Comparison of ENCODE assay signal across 9 mouse cellular contexts in genomic region chr1:90838221-90838620, GRCm38 (mm10). TPM values are rescaled to one million over a fixed set of nuclear protein-coding genes. Genes with fewer than 3 reads are reported as not detected.
DNase-seq lines count a peak whose midpoint lies in the region; ATAC-seq lines count a peak whose summit lies in the region.
"Had no signal": no experiment of that assay in that cellular context is flagged by ENCODE, and none has a peak within 500 bp of the region (broad histone marks: within the 10 kb centered on the region; RNA-seq: fewer than 3 reads in every experiment).

No protein-coding gene starts in this region.

- no peaks in the 10 kb centered on the region for H3K9me3 ChIP-seq in midbrain, embryonic 14.5 days (ENCODE audit: control insufficient read depth, low read length)
- H3K9me3 ChIP-seq: megakaryocyte, embryonic 14.5 days had no signal

- ATAC-seq in midbrain, embryonic 14.5 days (ENCODE audit: low FRiP score, low TSS enrichment), result no peak

- no peak overlapping the region for H3K4me2 ChIP-seq in midbrain, embryonic 14.5 days (ENCODE audit: low read length)

- intact Hi-C loops in gastrocnemius, postnatal 36 days (cut with DNase I), result no loop called here

- no peak overlapping the region for H3K27ac ChIP-seq in midbrain, embryonic 14.5 days (replicated peaks; ENCODE audit: low read depth, low read length)

- DNase-seq in urinary bladder, postnatal 14 days (ENCODE audit: low spot score), result peak; percentile 23
- no peak for DNase-seq in urinary bladder, postnatal 4 days (ENCODE audit: low spot score in 2 of 2)
- DNase-seq in gastrocnemius, postnatal 36 days, result peak; percentile 35 to 56
- DNase-seq in layer of hippocampus, adult 18-20 months (ENCODE audit: low spot score in 2 of 2), result peak; percentile 70 to 81
- peak; percentile 65 for DNase-seq in lung, postnatal 10 days
- DNase-seq in cerebellum, postnatal 4 days (ENCODE audit: low spot score in 2 of 2), result no peak
- no peak for DNase-seq in cerebellum, adult 8-10 months
- DNase-seq in midbrain, embryonic 14.5 days, result no peak

- H3K4me3 ChIP-seq in midbrain, embryonic 14.5 days (replicated peaks; ENCODE audit: low read depth, low read length), result no peak overlapping the region
- H3K4me3 ChIP-seq: megakaryocyte, embryonic 14.5 days had no signal

- H3K36me3 ChIP-seq in midbrain, embryonic 14.5 days (ENCODE audit: control insufficient read depth, insufficient read depth, low read length), result no peaks in the 10 kb centered on the region

- H3K4me1 ChIP-seq in midbrain, embryonic 14.5 days (ENCODE audit: control insufficient read depth, insufficient read depth, low read length), result no peaks in the 10 kb centered on the region
- H3K4me1 ChIP-seq: megakaryocyte, embryonic 14.5 days had no signal

- WGBS in midbrain, embryonic 14.5 days, result 83% methylated on average over 12 of the region's 12 CpGs

- H3K9ac ChIP-seq in midbrain, embryonic 14.5 days (replicated peaks; ENCODE audit: low read length), result no peak overlapping the region

- no peaks in the 10 kb centered on the region for H3K27me3 ChIP-seq in midbrain, embryonic 14.5 days (ENCODE audit: control insufficient read depth, insufficient read depth, low read length)

RNA-seq across cellular contexts. Expression of gene Col6a3, which starts 5.5 kb away (rescaled TPM):
- 10 to 100 TPM; 63.2 to 73.4 TPM for total RNA-seq in gastrocnemius, postnatal 36 days (2021)
- 1 to 10 TPM; 3.4 to 4.3 TPM for total RNA-seq in layer of hippocampus, adult 18-20 months (2021)
- 0.72 and 6.9 TPM in 2 replicates for polyA plus RNA-seq in midbrain, embryonic 14.5 days (2014; fragmentation: Nextera tagmentation; extraction: Ambion mirVana)

Comparison
In these comparisons a context has a peak if more than half of its experiments do, and no peak if none do; other contexts are left out.
1. DNase-seq: peak in urinary bladder, postnatal 14 days (single experiment), gastrocnemius, postnatal 36 days (2 of 2), layer of hippocampus, adult 18-20 months (2 of 2) and lung, postnatal 10 days (single experiment); none in urinary bladder, postnatal 4 days (0 of 2), cerebellum, postnatal 4 days (0 of 2), cerebellum, adult 8-10 months (single experiment) and midbrain, embryonic 14.5 days (single experiment).
2. RNA of gene Col6a3, which starts 5.5 kb away (total RNA-seq): 63.2 to 73.4 TPM in gastrocnemius, postnatal 36 days; 3.4 to 4.3 TPM in layer of hippocampus, adult 18-20 months; every median in the first group is over 10 times any median in the second.